Mouse (Mus musculus): Measurements from ENCODE around the gene Tmem52. TPM values are rescaled to one million over a fixed set of nuclear protein-coding genes. Genes with fewer than 3 reads are reported as not detected.
A peak's percentile ranks its signal among the peaks of the same experiment; 100 is the strongest.

Gene Tmem52
- polyA plus RNA-seq, 1 experiment from 2014 or later, result 1.0 TPM

GRCm38 (mm10) chr4:155491529-155492130 lies 22.7 kb downstream of the Tmem52 start:
- WGBS, result under 1% methylated on average over 50 of the region's 54 CpGs
- Histone ChIP-seq H3K4me1 (peaks cover 66% of the 10 kb centered on the region), H3K4me2 (peak overlapping the region; percentile 72), H3K36me3 (0 out of 2 replicates have a peak, but pooled peaks cover 3% of the 10 kb centered on the region), H3K9me3 (replicated peaks) (no peaks in the 10 kb centered on the region), H3K27ac (peak overlapping the region; percentile 94), H3K9ac (peak overlapping the region; percentile 100), H3K4me3 (replicated peaks) (peak overlapping the region; percentile 74), H3K27me3 (no peaks in the 10 kb centered on the region)
- peak; percentile 63 for ATAC-seq (replicated peaks; ENCODE audit: low FRiP score)

- ATAC-seq (replicated peaks; ENCODE audit: low FRiP score), result 0 out of 2 replicates have a peak, but pooled peaks have one; percentile 4
- H3K9ac ChIP-seq, result peak overlapping the region; percentile 100
- H3K4me3 ChIP-seq (replicated peaks), result peak overlapping the region; percentile 74
- WGBS, result 0% methylated on average over 51 of the region's 51 CpGs
- H3K27ac ChIP-seq, result peak overlapping the region; percentile 94
- 0 out of 2 replicates have a peak, but pooled peaks cover 3% of the 10 kb centered on the region for H3K36me3 ChIP-seq
- no peaks in the 10 kb centered on the region for H3K9me3 ChIP-seq (replicated peaks)
- peaks cover 60% of the 10 kb centered on the region for H3K4me1 ChIP-seq
- H3K4me2 ChIP-seq, result peak overlapping the region; percentile 72
- no peaks in the 10 kb centered on the region for H3K27me3 ChIP-seq
Measured at GRCm38 (mm10) chr4:155492131-155492633, 23.3 kb downstream of the Tmem52 start.

- no peak for ATAC-seq (replicated peaks; ENCODE audit: low FRiP score)
Measured at GRCm38 (mm10) chr4:155494891-155495290, 26.0 kb downstream of the Tmem52 start.

GRCm38 (mm10) chr4:155497963-155498362 lies 29.0 kb downstream of the Tmem52 start:
- H3K9me3 ChIP-seq (replicated peaks), result no peaks in the 10 kb centered on the region
- no peak overlapping the region for H3K4me2 ChIP-seq
- H3K4me3 ChIP-seq (replicated peaks), result no peak overlapping the region
- H3K27ac ChIP-seq, result no peak overlapping the region
- no peak overlapping the region for H3K9ac ChIP-seq
- H3K4me1 ChIP-seq, result peaks cover 25% of the 10 kb centered on the region
- 0 out of 2 replicates have a peak, but pooled peaks cover 3% of the 10 kb centered on the region for H3K36me3 ChIP-seq
- 86% methylated on average over 3 of the region's 3 CpGs for WGBS
- ATAC-seq (replicated peaks; ENCODE audit: low FRiP score), result no peak
- H3K27me3 ChIP-seq, result no peaks in the 10 kb centered on the region

More at GRCm38 (mm10) chr4:155494891-155495290, 26.0 kb downstream of the Tmem52 start:
- H3K4me3 ChIP-seq (replicated peaks), result no peak overlapping the region
- H3K27ac ChIP-seq, result no peak overlapping the region
- no peak overlapping the region for H3K9ac ChIP-seq
- H3K27me3 ChIP-seq, result no peaks in the 10 kb centered on the region
- H3K4me2 ChIP-seq, result no peak overlapping the region; the same call in 1 of the 2 replicates
- H3K4me1 ChIP-seq, result peaks cover 38% of the 10 kb centered on the region
- no peaks in the 10 kb centered on the region for H3K9me3 ChIP-seq (replicated peaks)
- 68% methylated on average over 4 of the region's 4 CpGs for WGBS
- H3K36me3 ChIP-seq, result 0 out of 2 replicates have a peak, but pooled peaks cover 3% of the 10 kb centered on the region

- 0 out of 2 replicates have a peak, but pooled peaks cover 3% of the 10 kb centered on the region for H3K36me3 ChIP-seq
- no peak overlapping the region for H3K4me2 ChIP-seq
- no peak for ATAC-seq (replicated peaks; ENCODE audit: low FRiP score)
- H3K4me1 ChIP-seq, result peaks cover 24% of the 10 kb centered on the region
- H3K4me3 ChIP-seq (replicated peaks), result no peak overlapping the region
- no peak overlapping the region for H3K9ac ChIP-seq
- 56% methylated on average over 2 of the region's 2 CpGs for WGBS
- H3K9me3 ChIP-seq (replicated peaks), result no peaks in the 10 kb centered on the region
- H3K27ac ChIP-seq, result no peak overlapping the region
- no peaks in the 10 kb centered on the region for H3K27me3 ChIP-seq
Measured at GRCm38 (mm10) chr4:155501126-155501525, 32.2 kb downstream of the Tmem52 start.

- H3K9me3 ChIP-seq (replicated peaks), result no peaks in the 10 kb centered on the region
- H3K9ac ChIP-seq, result no peak overlapping the region
- no peak overlapping the region for H3K4me2 ChIP-seq
- no peaks in the 10 kb centered on the region for H3K27me3 ChIP-seq
- peaks cover 25% of the 10 kb centered on the region for H3K4me1 ChIP-seq
- H3K36me3 ChIP-seq, result no peaks in the 10 kb centered on the region
- H3K27ac ChIP-seq, result peak overlapping the region; percentile 33; the same call in 1 of the 2 replicates
- ATAC-seq (replicated peaks; ENCODE audit: low FRiP score), result no peak
- 31% methylated on average over 8 of the region's 8 CpGs for WGBS
- no peak overlapping the region for H3K4me3 ChIP-seq (replicated peaks)
Measured at GRCm38 (mm10) chr4:155505067-155505466, 36.2 kb downstream of the Tmem52 start.

- WGBS, result 86% methylated on average over 5 of the region's 5 CpGs
- Histone ChIP-seq H3K36me3 (no peaks in the 10 kb centered on the region), H3K27ac (0 out of 2 replicates have a peak overlapping the region, but pooled peaks have one; percentile 14), H3K27me3 (no peaks in the 10 kb centered on the region), H3K4me3 (replicated peaks) (no peak overlapping the region), H3K9ac (no peak overlapping the region), H3K4me1 (peaks cover 25% of the 10 kb centered on the region), H3K4me2 (no peak overlapping the region), H3K9me3 (replicated peaks) (no peaks in the 10 kb centered on the region)
- ATAC-seq (replicated peaks; ENCODE audit: low FRiP score), result no peak
Measured at GRCm38 (mm10) chr4:155505671-155506295, 36.9 kb downstream of the Tmem52 start.

- Histone ChIP-seq H3K27ac (no peak overlapping the region), H3K36me3 (peaks cover 7% of the 10 kb centered on the region; the same call in 1 of the 2 replicates), H3K9ac (no peak overlapping the region), H3K9me3 (replicated peaks) (no peaks in the 10 kb centered on the region), H3K4me3 (replicated peaks) (no peak overlapping the region), H3K27me3 (no peaks in the 10 kb centered on the region), H3K4me1 (peaks cover 25% of the 10 kb centered on the region), H3K4me2 (no peak overlapping the region)
- ATAC-seq (replicated peaks; ENCODE audit: low FRiP score), result no peak
- 84% methylated on average over 4 of the region's 4 CpGs for WGBS
Measured at GRCm38 (mm10) chr4:155508614-155509013, 39.7 kb downstream of the Tmem52 start.

GRCm38 (mm10) chr4:155510981-155511380 lies 42.1 kb downstream of the Tmem52 start:
- Histone ChIP-seq H3K4me3 (replicated peaks) (no peak overlapping the region), H3K4me1 (0 out of 2 replicates have a peak, but pooled peaks cover 6% of the 10 kb centered on the region), H3K27me3 (no peaks in the 10 kb centered on the region), H3K9me3 (replicated peaks) (no peaks in the 10 kb centered on the region), H3K4me2 (no peak overlapping the region), H3K9ac (no peak overlapping the region), H3K36me3 (peaks cover 15% of the 10 kb centered on the region), H3K27ac (no peak overlapping the region)
- ATAC-seq (replicated peaks; ENCODE audit: low FRiP score), result no peak
- WGBS, result 91% methylated on average over 1 of the region's 1 CpGs

GRCm38 (mm10) chr4:155514810-155515209 lies 45.9 kb downstream of the Tmem52 start:
- Histone ChIP-seq H3K36me3 (peaks cover 28% of the 10 kb centered on the region), H3K4me1 (no peaks in the 10 kb centered on the region), H3K27ac (no peak overlapping the region), H3K9ac (no peak overlapping the region), H3K27me3 (no peaks in the 10 kb centered on the region), H3K4me2 (no peak overlapping the region), H3K9me3 (replicated peaks) (no peaks in the 10 kb centered on the region), H3K4me3 (replicated peaks) (no peak overlapping the region)
- ATAC-seq (replicated peaks; ENCODE audit: low FRiP score), result no peak
- WGBS, result 86% methylated on average over 2 of the region's 2 CpGs

- Histone ChIP-seq H3K9me3 (replicated peaks) (no peaks in the 10 kb centered on the region), H3K36me3 (peaks cover 31% of the 10 kb centered on the region), H3K4me3 (replicated peaks) (no peak overlapping the region), H3K27ac (no peak overlapping the region), H3K4me2 (no peak overlapping the region), H3K4me1 (peaks cover 5% of the 10 kb centered on the region; the same call in 1 of the 2 replicates), H3K9ac (no peak overlapping the region), H3K27me3 (no peaks in the 10 kb centered on the region)
- no peak for ATAC-seq (replicated peaks; ENCODE audit: low FRiP score)
- whole genome bisulfite sequencing, result 79% methylated on average over 7 of the region's 7 CpGs
Measured at GRCm38 (mm10) chr4:155517948-155518517, 49.1 kb downstream of the Tmem52 start.
